Mouse (Mus musculus): ENCODE results near the gene Egfl8. TPM values are rescaled to one million over a fixed set of nuclear protein-coding genes. Genes with fewer than 3 reads are reported as not detected.
A peak's percentile ranks its signal among the peaks of the same experiment; 100 is the strongest.

Egfl8 gene
- total RNA-seq, 2 experiments from 2014 or later, result 2.1 to 3.5 TPM

DNA sequence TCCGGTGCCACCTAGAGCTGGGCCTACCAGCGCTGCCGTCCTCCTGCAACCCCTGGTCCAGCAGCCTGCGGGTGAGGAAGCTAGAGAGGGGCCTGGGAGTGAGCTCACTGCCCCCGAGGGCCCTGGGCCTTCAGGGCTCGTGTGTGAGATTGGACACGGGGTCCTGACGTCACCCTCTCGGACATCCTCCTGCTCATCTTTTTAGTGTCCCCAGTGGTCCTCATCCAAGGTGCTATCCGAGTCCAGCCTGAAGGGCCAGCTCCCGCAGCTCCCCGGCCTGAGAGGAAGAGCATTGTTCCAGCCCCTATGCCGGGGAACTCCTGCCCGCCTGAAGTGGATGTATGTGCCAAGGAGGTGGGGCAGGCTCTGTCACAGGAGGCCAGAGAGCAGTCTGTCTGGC is 35.0 kb upstream of the Egfl8 start:
- intact Hi-C loops (cut with DNase I), result loop anchor here (5.0 kb wide), 1 partner anchor 162 kb away; no protein-coding TSS in a partner anchor
- no peak for DNase-seq

DNA sequence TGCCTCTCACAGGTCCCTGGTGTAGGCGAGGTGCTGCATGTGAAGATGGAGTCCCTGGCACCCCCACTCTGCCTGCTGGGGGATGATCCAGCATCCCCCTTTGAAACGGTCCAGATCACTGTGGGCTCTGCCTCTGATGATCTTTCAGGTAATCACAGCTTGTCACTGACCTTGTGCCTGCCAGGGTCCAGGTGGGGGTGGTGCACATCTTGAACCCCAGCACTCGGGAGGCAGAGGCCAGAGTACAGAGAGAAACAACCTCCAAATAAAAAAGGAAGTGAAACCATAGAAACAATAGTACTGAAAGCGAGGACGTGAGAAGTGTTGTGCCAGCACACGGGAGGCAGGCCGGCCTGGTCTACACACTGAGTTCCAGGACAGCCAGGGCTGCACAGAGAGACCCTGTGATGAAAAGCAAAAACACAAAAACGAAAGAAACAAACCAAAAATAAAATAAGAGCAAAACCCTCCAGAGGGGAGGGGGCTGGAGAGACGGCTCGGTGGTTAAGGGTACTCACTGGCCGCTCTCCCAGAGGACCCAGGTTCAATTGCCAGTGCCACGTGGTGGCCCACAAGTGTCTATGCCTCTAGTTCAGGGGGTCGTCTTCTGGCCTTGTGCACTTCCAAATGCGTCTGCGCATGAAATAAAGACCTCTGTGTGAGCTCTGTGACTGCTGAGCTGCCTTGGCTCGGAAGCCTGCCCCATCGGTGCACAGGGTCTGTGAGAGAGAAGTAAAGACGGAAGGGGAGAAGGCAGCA is 33.5 kb upstream of the Egfl8 start:
- DNase-seq, result no peak
- intact Hi-C loops (cut with DNase I), result no loop called here

DNA sequence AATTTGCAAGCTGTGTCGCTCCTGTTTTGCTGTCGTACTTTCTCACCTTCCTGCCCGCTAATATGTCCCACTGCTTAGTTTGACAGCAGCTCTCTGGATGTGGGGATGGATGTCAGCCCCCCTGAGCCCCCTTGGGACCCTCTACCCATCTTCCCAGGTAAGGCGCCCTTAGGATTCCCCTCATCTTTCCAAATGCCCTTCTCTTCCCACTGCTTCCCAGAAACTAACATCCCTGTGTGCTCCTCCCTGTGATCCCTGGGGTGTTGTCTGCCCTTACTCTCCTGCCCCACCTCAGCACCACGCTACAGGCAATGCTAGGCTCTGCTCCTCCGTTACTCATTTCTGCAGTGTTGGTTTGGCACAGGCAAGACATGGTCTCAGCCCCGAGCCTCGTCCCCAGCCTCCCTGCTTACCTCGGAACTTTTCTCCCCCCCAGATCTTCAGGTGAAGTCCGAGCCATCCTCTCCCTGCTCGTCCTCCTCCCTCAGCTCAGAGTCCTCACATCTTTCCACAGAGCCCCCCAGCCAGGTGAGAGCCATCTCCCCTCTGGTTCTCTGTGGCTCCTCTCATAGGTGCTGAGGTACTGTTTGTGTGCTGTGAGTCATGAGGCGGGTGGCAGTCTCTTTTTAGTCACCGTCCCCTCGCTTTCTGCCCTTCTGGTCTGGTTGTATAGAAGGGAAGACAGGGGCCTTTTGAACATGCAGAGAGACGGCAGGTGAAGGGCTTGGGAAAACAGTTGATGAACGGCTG is 32.5 kb upstream of the Egfl8 start:
- intact Hi-C loops (cut with DNase I), result no loop called here
- no peak for DNase-seq

DNA sequence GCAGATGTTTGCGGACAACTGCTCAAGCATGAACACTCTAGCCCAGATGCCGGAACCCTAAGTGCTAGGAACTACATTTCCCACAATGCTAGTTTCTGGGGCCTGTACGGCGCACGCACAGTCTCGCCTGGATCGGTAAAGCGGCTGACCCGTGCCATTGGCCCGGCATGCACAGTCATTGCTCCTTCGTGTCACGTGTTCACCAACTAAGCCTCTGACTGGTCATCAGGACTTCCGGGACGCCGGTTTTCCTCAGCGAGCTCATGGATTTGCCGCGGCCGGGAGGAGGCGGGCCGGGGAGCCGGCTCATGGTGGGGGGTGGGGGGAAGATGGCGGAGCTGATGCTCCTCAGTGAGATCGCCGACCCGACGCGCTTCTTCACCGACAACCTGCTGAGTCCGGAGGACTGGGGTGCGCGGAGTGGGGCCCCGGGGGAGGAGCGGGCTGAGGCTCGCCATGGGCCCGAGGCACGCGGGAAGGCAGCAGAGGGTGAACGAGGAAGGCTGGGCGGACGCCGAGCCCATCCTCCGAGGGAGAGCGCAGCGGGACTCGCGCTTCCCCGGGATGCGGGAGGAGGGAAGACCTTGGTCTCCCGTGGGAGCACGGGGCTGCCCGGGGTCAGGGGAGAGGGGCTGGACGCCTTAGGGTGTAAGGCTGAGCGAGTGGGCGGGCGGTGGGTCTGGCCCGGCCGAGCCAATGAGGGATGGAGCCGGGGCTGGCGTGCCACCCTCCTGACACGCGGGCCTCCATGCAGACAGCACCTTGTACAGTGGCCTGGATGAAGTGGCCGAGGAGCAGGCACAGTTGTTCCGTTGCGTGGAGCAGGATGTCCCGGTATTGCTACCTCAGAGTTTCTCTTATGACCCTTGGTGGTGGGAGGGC is 31.4 kb upstream of the Egfl8 start, which contains the start of gene Atf6b:
Gene Atf6b (plus strand): TSS at position 241 of the 882 bp plus-strand sequence.
- intact Hi-C loops (cut with DNase I), result no loop called here
- peak; percentile 96 to 98 for DNase-seq

DNA sequence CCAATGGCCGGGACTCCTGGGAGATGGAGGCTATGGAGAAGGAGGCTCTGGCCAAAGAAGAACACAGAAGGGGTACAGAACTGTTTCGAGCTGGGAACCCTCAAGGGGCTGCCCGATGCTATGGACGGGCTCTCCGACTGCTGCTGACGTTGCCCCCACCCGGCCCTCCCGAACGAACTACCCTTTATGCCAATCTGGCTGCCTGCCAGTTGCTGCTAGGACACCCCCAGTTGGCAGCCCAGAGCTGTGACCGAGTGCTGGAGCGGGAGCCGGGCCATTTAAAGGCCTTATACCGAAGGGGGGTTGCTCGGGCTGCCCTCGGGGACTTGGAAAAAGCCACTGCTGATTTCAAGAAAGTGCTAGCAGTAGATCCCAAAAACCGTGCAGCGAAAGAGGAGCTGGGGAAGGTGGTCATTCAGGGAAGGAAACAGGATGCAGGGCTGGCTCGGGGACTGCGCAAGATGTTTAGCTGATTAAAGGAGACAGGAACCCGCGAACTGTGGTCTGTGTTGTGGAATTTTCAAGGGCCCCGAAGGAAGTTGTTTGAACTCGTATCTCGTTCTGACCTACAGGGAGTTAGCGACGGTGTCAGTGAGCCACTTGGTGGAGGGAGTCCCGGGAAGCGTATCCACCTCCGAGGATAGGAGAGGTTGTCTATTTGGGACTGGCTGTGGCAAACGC is 30.2 kb upstream of the Egfl8 start:
- intact Hi-C loops (cut with DNase I), result loop anchor here (2.0 kb wide), 1 partner anchor 19 kb away; no protein-coding TSS in a partner anchor
- DNase-seq, result no peak

DNA sequence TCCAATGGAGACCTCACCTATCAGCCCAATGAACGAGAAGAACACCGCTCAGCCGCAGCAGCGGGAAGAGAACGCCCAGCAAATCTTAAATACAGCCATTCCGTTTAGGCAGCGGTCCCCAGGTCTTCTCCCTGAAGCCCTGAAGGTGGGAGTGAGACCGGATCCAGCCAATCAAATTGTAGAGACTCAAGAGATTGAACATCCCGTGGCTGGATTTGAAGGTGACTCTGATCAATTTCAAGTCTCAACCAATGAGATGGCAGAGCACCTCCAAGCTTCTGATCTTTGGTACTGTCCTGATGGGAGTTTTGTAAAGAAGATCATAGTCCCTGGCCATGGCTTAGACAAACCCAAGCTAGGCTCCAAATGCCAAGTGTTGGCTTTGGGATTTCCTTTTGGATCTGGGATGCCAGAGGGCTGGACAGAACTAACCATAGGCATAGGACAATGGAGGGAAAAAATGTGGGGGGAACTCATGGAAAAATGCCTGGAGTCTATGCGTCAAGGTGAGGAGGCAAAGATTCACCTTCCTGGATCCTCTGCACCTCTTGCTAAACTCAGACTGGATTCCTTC is 29.6 kb upstream of the Egfl8 start:
- intact Hi-C loops (cut with DNase I), result loop anchor here (2.0 kb wide), 1 partner anchor 19 kb away; no protein-coding TSS in a partner anchor
- no peak for DNase-seq

DNA sequence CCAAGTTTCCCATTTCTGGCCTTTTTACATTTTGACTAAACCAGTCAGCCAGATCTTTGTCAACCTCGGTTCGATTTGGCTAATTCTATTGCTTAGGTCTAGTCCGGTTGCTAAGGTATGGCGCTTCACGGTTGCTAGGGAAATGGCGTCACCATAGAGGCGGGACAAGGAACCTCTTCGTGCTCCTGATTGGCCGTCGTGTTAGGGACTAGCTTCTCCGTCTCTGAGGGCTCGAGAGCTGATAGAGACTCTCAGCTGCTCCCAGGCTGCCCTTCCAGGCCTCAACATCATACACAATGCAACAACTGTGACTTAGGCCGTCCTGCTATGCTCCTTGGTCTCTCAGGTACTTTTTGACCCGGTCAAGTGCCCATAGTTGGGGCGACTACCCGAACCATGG is 28.8 kb upstream of the Egfl8 start, which contains the start of gene Fkbpl:
Gene Fkbpl (plus strand): TSS at position 157 of the 400 bp plus-strand sequence.
- DNase-seq, result peak; percentile 98 to 99
- intact Hi-C loops (cut with DNase I), result loop anchor here (2.0 to 5.0 kb wide), 2 partner anchors 18 to 288 kb away; partner anchors contain the start of gene Neu1

DNA sequence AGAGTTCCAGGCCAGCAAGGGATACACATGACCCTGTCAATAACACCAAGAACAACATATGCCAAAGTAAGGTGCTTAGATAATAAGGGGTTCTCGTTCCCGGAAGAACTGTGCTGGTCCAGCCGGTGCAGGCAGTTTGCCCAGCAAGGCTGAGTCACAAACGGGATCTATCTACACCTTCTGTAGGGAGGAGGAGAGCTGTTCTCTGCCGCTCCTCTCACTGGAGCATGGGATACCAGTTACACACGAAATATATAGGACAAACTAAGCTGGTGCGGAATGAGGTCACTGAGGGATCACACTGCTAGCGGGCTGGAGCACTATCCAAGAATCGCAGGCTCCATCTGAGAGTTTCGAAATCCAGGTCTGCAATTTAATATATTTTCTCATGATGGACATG is 28.2 kb upstream of the Egfl8 start:
- no peak for DNase-seq
- intact Hi-C loops (cut with DNase I), result loop anchor here (2.0 to 5.0 kb wide), 2 partner anchors 17 to 288 kb away; partner anchors contain the start of gene Neu1

DNA sequence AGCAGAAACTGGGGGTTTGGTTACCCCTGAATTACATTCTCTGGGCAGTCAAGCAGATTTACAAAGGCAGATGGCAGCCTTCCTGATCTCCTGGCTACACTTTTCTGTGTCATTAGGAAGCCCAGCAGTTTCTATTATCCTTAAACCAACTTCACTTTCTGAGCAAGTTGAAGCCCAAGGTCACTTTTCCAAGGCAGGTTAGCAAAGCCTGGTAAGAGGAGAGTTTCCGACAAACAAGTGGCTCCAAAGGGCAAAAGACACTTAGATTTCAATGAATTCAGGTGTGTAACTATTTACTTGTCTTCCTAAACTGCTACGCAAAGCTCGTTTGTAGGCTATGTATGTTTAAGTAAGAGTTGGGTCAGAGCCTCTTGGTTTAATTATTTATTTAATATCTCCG is 27.6 kb upstream of the Egfl8 start:
- intact Hi-C loops (cut with DNase I), result loop anchor here (5.0 kb wide), 1 partner anchor 289 kb away; the partner anchor contains the start of gene Neu1
- DNase-seq, result no peak

DNA sequence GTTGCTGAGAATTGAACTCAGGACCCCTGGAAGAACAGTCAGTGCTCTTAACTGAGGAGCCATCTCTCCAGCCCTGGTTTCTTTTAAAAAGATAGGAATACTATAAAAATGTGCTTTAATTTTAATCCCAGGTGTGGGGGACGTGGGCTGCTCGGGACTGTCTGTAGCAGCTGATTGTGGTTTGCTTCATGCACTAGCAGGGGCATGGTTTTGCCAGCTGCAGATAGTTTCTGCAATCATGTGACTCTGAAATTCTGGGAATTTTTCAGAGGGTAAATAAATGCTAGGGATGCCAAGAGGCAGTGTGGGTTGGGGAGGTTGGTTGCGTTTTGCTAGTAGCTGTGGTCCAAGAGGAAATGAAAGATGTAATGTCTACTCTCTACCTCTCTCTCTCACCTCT is 26.2 kb upstream of the Egfl8 start:
- DNase-seq, result no peak
- intact Hi-C loops (cut with DNase I), result loop anchor here (5.0 kb wide), 1 partner anchor 290 kb away; the partner anchor contains the start of gene Neu1

DNA sequence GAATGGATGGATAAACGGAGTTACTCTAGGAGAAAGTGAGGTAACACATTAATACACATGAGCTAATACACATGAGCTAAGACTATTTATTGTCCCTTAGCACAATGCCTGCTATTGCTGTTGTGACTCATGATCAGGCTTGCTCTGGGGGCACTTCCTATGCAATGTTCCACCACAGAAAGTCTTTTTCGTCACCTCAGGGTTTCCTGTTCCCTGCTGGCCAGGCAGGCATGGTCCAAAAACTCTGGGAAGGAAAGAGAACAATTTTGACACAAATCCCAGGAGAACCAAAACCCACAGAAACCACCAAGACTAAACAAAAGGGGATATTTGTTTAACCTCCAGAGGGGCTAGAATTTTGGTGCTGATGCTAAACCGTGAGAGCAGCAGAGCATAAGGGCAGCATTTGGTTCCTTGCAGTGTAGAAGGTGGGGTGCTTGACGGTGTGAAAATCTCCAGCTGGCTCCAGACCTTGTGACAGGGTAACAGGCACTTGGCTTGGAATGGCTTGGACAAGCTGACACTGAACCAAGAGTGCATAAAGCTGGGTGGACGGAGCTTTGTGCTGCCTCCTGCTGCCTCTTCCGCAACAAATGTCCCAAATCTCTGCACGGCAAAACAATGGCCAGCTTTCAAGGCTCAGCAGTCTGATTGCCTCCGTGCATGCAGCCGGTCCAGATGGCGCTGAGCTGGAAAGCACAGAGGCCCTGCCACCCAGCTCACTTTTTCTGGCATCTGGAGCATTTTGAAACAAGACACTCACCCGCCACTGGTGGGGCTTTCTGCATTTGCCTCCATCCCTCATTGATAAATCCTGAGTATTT is 25.2 kb upstream of the Egfl8 start:
- intact Hi-C loops (cut with DNase I), result loop anchor here (5.0 kb wide), 1 partner anchor 291 kb away; the partner anchor contains the start of gene Neu1
- peak; percentile 73 to 75 for DNase-seq

DNA sequence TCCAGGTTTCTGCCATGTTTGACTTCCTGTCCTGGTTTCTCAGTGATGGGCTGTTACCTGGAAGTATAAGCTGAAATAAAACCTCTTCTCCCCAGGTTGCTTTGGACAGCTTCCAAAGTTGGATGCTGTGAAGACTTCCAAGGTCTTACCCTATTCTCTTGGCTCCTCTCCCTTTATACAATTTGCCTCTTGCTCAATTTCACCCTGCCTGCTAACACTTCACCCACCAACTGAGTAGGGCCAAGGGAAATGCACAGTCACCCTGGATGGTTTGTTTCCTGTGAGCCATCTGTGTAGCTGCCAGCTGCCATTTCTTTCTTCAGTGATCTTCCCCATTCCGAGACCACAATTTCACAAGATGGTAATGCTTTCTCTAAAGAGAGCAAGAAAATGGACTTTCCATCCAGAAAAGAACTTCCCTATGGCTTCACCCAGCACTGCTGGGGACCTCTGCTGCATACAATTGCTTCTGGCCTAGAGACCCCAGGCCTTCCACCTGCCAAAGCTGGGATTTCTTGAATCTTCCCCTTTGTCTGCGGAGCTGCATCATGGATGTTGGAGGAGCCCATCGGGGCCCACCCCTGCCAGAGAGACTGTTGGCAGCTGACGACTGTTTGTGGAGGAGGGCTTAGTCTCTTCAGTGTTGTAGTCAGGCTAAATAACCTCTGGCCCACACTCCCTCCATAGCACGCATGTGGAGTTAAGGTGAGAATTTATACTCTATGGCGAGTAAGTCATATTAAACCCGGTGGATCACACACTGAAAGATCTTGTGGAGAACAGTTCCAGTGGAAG is 23.9 kb upstream of the Egfl8 start:
- no peak for DNase-seq
- intact Hi-C loops (cut with DNase I), result loop anchor here (5.0 kb wide), 1 partner anchor 293 kb away; the partner anchor contains the start of gene Neu1

DNA sequence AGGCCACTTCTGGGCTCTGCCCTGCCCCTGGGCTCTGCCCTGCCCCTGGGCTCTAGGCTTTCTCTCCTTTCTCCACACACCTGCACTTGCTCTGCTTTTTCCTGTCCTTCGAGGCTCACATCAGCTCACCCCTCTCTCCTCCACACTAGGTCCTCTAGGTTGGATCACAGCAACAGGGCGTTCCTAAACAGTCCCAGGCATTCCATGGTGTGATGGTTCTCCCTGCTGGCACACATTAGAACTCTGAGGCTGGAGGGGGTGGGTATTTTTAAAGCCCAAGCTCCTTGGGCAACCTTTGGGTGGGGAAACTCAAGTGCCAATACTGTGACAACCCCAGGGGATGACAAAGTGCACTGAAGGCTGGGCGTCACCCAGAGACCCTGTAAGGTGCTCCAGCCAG is 21.7 kb upstream of the Egfl8 start:
- DNase-seq, result no peak
- intact Hi-C loops (cut with DNase I), result no loop called here

DNA sequence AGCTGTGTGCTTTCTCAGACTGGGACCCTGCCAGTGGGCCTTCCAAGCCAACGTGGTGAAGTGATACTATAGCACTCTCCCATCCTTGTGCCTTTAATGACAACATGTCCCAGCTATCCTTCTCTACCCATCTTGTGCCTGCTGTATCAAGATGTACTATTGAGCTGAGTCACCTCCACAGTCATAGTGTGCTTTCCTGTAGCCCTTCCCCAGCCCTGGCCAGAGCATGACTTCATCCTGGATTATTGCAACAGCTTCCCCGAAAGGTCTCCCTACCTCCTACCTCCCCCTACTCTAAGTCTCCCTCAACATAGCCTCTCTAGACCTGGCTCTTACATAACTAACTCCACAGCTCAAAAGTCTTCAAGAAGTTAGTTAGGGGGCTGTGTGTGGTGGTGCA is 19.9 kb upstream of the Egfl8 start:
- intact Hi-C loops (cut with DNase I), result no loop called here
- DNase-seq, result no peak

DNA sequence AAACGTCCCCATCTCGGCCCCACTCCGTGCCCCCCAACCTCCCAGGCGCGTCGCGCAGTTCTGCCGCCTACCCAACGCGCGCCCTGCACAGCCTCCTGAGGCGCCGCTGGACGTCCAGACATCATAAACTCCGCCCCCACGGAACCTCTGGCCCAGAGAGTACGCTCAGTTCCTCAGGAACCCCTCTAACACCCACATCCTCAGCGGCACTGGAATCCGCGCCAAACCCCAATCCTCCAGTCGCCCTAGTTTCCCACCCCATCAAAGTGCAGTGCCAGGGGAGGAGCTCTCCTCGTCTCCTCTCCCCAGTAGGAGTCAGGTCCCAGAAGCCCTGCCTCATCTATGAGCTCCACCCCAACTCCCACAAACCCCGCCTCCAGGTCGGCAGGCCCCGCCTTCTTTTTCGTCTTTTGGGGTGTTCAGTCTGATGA is 16.5 kb upstream of the Egfl8 start:
- DNase-seq, result peak; percentile 72 to 81
- intact Hi-C loops (cut with DNase I), result no loop called here

DNA sequence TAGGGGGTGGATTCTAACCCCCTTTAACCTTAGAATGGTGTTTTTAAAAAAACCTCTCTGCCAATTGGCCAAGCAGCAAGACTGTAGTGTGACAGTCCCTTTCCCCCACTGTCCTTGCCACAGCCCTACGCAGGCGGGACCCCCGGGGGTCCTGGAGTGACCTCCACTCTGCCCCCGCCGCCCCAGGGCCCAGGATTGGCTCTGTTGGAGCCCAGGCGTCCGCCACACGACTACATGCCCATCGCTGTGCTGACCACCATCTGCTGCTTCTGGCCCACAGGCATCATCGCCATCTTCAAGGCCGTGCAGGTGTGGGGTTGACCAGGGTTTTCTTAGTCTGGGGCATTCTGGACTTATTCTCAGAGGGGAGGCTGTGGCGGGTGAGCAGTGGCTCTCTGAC is 15.9 kb upstream of the Egfl8 start:
- no peak for DNase-seq
- intact Hi-C loops (cut with DNase I), result no loop called here

DNA sequence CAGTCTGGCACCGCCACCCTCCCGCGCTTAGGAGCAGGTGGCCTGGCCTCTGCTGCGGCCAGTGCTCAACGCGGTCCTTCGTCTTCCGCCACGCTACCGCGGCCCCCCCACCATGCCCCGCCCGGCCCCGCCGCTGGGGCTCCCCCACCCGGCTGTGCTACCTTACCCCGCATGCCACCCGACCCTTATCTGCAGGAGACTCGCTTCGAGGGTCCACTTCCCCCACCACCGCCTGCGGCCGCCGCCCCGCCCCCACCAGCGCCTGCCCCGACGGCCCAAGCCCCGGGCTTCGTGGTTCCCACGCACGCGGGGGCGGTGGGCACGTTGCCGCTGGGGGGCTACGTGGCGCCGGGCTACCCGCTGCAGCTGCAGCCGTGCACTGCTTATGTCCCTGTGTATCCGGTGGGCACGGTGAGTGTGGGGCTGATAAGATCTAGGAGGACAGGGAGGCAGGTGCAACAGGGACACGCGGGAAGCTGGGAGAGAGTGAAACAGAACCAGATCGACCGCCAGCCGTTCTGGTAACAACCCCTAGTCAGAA is 15.1 kb upstream of the Egfl8 start:
- intact Hi-C loops (cut with DNase I), result no loop called here
- no peak for DNase-seq
